Mouse (Mus musculus) erythroid progenitor cell, adult 5-6 weeks (primary cell): ENCODE data around the gene Otud3. TPM values are rescaled to one million over a fixed set of nuclear protein-coding genes. Genes with fewer than 3 reads are reported as not detected.

ENCODE experiments used
- ATAC-seq: replicated peaks from 2 replicates; pipeline ENCODE4 v1.8.0; 2016; ENCODE audit warnings: moderate number of reproducible peaks, mild to moderate bottlenecking, moderate TSS enrichment, inconsistent platforms; ENCODE audit not compliant: poor library complexity, low FRiP score, severe bottlenecking
- total RNA-seq, 2 experiments: library from RNA; stranded (forward) in 1 of 2; stranded (reverse) in 1 of 2; fragments of 150-400 nt in 1 of 2; fragments of 186-747, 209-891 nt in 1 of 2; gene quantifications; 2 replicates each; pipeline versions ENCODE4 v1.2.3 to v1.2.4; 2015 to 2017; ENCODE audit warnings: low replicate concordance in 2 of 2

Otud3 gene
- total RNA-seq, 2 experiments from 2014 or later = 0.83 TPM; not detected in 1

DNA sequence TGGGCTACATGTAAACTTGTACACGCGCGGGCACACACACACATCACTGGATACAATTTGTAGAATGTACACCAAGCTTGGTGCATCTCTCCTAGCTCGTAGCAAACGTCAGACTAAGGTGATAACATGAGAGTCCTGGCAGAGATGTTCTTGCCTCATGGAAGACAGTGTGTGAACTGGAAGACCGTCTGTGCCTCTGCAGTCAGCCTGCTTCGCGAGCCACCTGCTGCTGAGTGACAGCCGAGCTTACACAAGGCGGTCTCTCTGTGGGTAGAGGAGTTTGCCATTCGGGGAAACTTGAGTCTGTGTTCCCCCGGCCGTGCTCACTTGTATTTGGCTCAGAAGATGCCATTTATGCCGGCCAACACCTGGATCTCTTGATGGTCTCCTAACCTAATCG, 55.3 kb downstream of the Otud3 start:
- ATAC-seq = no peak

DNA sequence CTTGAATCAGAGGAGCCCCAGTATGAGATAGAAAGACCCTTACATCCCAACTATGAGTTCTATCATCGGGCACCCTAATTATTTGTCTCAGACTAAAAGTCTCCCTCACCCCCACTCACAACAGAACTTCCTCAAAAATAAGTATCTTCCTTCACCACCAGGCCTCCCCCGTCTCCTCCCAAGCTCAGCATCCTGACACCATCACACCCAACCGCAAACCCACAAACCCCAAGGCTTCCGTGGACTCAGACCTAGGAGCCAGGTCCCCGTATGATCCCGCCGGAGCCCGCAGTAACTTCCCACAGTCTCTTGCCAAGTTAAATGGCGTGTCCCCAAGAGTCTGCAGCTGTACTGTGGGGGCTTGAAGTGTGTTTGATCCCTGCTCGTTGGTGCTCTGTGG, 56.2 kb downstream of the Otud3 start:
- ATAC-seq = no peak

DNA sequence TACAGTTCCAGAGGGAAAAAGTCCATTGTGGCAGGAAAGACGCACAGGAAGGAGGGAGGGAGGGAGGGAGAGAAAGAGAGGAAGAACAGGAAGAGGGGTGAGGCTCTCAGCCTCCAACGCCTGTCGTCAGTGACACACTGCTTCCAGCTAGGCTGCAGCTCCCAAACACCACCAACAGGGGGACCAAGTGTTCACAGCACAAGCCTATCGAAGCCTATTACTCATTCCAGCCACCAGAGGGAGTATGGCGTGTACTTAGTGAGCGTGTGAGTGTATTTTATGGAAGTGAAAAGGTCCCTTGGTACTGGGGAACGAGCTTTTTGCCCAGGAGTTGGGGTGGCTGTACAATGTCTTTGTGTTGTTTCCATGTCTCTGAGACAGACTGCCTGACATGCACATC, 57.3 kb downstream of the Otud3 start:
- ATAC-seq = peak; percentile 72

DNA sequence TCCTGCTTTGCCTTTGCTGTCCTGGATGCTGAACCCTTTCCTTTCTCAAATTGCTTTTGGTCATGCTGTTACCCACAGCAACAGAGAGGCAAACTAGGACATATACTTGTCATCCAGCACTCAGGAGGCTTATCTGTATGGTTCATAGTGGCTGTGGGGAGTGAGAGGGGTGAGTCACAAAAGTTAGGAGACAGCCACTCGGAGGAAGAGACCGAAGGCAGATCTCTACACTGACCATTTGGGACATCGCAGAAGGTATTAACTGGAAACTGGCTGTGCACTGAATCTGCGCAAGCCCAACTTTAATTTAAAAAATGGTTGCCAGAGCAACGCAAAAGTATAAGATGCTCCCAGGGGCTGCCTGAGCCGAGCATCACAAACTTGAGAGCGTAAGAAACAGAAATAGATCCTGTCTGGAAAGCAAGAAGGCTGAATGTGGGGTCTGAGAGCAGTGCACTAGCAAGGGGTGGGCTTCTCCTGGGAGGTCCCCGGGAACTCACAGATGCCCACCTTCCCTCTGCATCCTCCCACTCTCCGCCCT, 58.6 kb downstream of the Otud3 start:
- ATAC-seq = no peak

DNA sequence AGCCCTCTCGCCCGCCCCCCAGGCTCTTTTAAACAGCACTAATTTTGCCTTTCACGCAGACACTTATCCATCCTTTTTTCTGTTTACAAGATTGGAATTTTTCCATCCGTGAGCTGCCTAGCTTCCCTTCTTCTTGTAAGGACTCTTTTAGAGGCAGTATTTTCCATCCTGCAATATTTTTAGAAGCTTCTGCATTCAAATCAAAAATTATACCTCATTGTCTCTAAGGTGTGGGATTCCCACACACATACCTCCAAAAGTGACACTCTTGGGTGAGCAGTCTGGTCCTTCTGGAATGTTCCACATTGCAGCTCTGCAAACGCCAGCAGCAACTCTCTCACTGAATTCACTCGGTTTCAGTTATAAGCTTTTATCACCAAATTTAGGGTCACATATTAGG, 60.8 kb downstream of the Otud3 start:
- no peak for ATAC-seq

DNA sequence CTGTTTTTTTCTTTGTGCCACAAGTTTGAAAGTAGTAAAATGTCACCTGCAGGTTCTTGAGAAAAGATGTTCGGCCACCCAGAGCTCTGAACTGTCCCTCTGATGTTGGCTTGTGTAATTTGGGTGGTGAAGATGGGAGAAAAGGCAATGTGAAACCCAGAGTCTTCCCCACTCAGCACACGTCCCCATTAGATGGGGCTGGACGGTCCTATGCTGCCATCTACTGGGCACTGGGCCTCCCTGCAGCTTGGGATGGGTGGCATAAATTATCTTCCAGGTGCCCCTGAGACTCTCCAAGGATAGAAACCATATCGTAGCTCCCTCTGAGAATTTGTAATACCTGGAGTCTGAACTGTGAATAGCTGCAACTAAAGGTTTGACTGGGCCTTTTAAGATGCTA, 62.3 kb downstream of the Otud3 start:
- ATAC-seq = 0 out of 2 replicates have a peak, but pooled peaks have one; percentile 52

Other genes with a start within 250 kb of the Otud3 start
- not detected in 2 replicates for gene Pla2g2c, start 189.2 kb downstream of the Otud3 start, total RNA-seq (2015; ENCODE audit: low replicate concordance)
- not detected in 2 replicates for gene Pla2g2c, start 189.2 kb downstream of the Otud3 start, total RNA-seq (2017; ENCODE audit: low replicate concordance)
- not detected in 2 replicates for gene Ubxn10, start 176.8 kb downstream of the Otud3 start, total RNA-seq (2015; ENCODE audit: low replicate concordance)
- not detected in 2 replicates for gene Ubxn10, start 176.8 kb downstream of the Otud3 start, total RNA-seq (2017; ENCODE audit: low replicate concordance)
- not detected in 2 replicates for gene Pla2g2f, start 156.3 kb downstream of the Otud3 start, total RNA-seq (2015; ENCODE audit: low replicate concordance)
- not detected in 2 replicates for gene Pla2g2f, start 156.3 kb downstream of the Otud3 start, total RNA-seq (2017; ENCODE audit: low replicate concordance)
- gene Pla2g2d, start 138.2 kb downstream of the Otud3 start, total RNA-seq (2015; ENCODE audit: low replicate concordance) = not detected in 2 replicates
- gene Pla2g2d, start 138.2 kb downstream of the Otud3 start, total RNA-seq (2017; ENCODE audit: low replicate concordance) = not detected in 2 replicates
- gene Pla2g5, start 50.5 kb downstream of the Otud3 start, total RNA-seq (2015; ENCODE audit: low replicate concordance) = not detected in 2 replicates
- gene Pla2g5, start 50.5 kb downstream of the Otud3 start, total RNA-seq (2017; ENCODE audit: low replicate concordance) = not detected in 2 replicates
- gene Gm13030, start 40.0 kb downstream of the Otud3 start, total RNA-seq (2015; ENCODE audit: low replicate concordance) = not detected in 2 replicates
- not detected in 2 replicates for gene Gm13030, start 40.0 kb downstream of the Otud3 start, total RNA-seq (2017; ENCODE audit: low replicate concordance)
- not detected in 2 replicates for gene Pla2g2e, start 36.0 kb downstream of the Otud3 start, total RNA-seq (2015; ENCODE audit: low replicate concordance)
- not detected in 2 replicates for gene Pla2g2e, start 36.0 kb downstream of the Otud3 start, total RNA-seq (2017; ENCODE audit: low replicate concordance)
- not detected in 2 replicates for gene Rnf186, start 53.2 kb upstream of the Otud3 start, total RNA-seq (2015; ENCODE audit: low replicate concordance)
- not detected in 2 replicates for gene Rnf186, start 53.2 kb upstream of the Otud3 start, total RNA-seq (2017; ENCODE audit: low replicate concordance)
- 0.42 and 1.8 TPM in 2 replicates for gene Tmco4, start 58.9 kb upstream of the Otud3 start, total RNA-seq (2015; ENCODE audit: low replicate concordance)
- 1.1 and 2.1 TPM in 2 replicates for gene Tmco4, start 58.9 kb upstream of the Otud3 start, total RNA-seq (2017; ENCODE audit: low replicate concordance)
- gene Htr6, start 161.6 kb upstream of the Otud3 start, total RNA-seq (2015; ENCODE audit: low replicate concordance) = not detected in 2 replicates
- gene Htr6, start 161.6 kb upstream of the Otud3 start, total RNA-seq (2017; ENCODE audit: low replicate concordance) = not detected in 2 replicates
- not detected in 2 replicates for gene Nbl1, start 179.0 kb upstream of the Otud3 start, total RNA-seq (2015; ENCODE audit: low replicate concordance)
- not detected in 2 replicates for gene Nbl1, start 179.0 kb upstream of the Otud3 start, total RNA-seq (2017; ENCODE audit: low replicate concordance)
- 134 and 193 TPM in 2 replicates for gene Minos1, start 217.2 kb upstream of the Otud3 start, total RNA-seq (2015; ENCODE audit: low replicate concordance)
- gene Minos1, start 217.2 kb upstream of the Otud3 start, total RNA-seq (2017; ENCODE audit: low replicate concordance) = 116 and 230 TPM in 2 replicates